Mouse (Mus musculus) embryonic facial prominence, embryonic 15.5 days (tissue): Measurements from ENCODE around the gene Rrm2. TPM values are rescaled to one million over a fixed set of nuclear protein-coding genes. Genes with fewer than 3 reads are reported as not detected.

Source experiments
- ATAC-seq: fragments of 200-750 bp; cut with Nextera tagmentation; 2 replicates; pipeline ENCODE4 v1.8.0; 2017; ENCODE audit warnings: low read depth, moderate TSS enrichment; ENCODE audit not compliant: insufficient number of reproducible peaks, low FRiP score, low TSS enrichment
- H3K27ac ChIP-seq: fragments of 300-500 bp; sonication (generic); replicated peaks from 2 replicates; pipeline ENCODE4 v1.5.1; 2015; ENCODE audit warnings: mild to moderate bottlenecking, inconsistent platforms
- H3K27me3 ChIP-seq: fragments of 300-500 bp; sonication (generic); 2 replicates; pipeline ENCODE4 v1.6.1; 2015; ENCODE audit warnings: inconsistent platforms
- H3K36me3 ChIP-seq: fragments of 300-500 bp; sonication (generic); 2 replicates; pipeline ENCODE4 v1.6.1; 2015; ENCODE audit warnings: mild to moderate bottlenecking, inconsistent platforms
- H3K4me1 ChIP-seq: fragments of 300-500 bp; sonication (generic); 2 replicates; pipeline ENCODE4 v1.6.1; 2015; ENCODE audit warnings: inconsistent platforms
- H3K4me2 ChIP-seq: fragments of 300-500 bp; sonication (generic); replicated peaks from 2 replicates; pipeline ENCODE4 v1.6.1; 2015; ENCODE audit warnings: mild to moderate bottlenecking, inconsistent platforms
- H3K4me3 ChIP-seq: fragments of 300-500 bp; sonication (generic); replicated peaks from 2 replicates; pipeline ENCODE4 v1.5.1; 2015; ENCODE audit warnings: mild to moderate bottlenecking, inconsistent platforms
- H3K9ac ChIP-seq: fragments of 300-500 bp; sonication (generic); 2 replicates; pipeline ENCODE4 v1.6.1; 2015; ENCODE audit warnings: inconsistent platforms
- H3K9me3 ChIP-seq: fragments of 300-500 bp; sonication (generic); replicated peaks from 2 replicates; pipeline ENCODE4 v1.6.1; 2016; ENCODE audit warnings: inconsistent platforms
- WGBS: fragments of 180-500 bp; shearing (Covaris S2); methylation state at CpG from one replicate; pipeline ENCODE4 v1.1.7; 2015; 5-methylcytosine and 5-hydroxymethylcytosine counted together
- polyA plus RNA-seq: library from polyadenylated mRNA; unstranded; fragments of >200 nt; fragmentation: Nextera tagmentation; extraction: Ambion mirVana; gene quantifications from 2 replicates; pipeline ENCODE4 v1.2.1, GENCODE M21; 2015

The Rrm2 gene
- polyA plus RNA-seq, 1 experiment from 2014 or later = 158 TPM

GRCm38 (mm10) chr12:24753680-24754079, 45.6 kb downstream of the Rrm2 start:
- no peaks in the 10 kb centered on the region for H3K36me3 ChIP-seq
- no peaks in the 10 kb centered on the region for H3K27me3 ChIP-seq
- H3K4me3 ChIP-seq = no peak overlapping the region
- no peaks in the 10 kb centered on the region for H3K4me1 ChIP-seq
- 74% methylated on average over 4 of the region's 4 CpGs for WGBS
- ATAC-seq = no peak
- no peak overlapping the region for H3K27ac ChIP-seq
- no peak overlapping the region for H3K9ac ChIP-seq
- no peak overlapping the region for H3K4me2 ChIP-seq
- no peaks in the 10 kb centered on the region for H3K9me3 ChIP-seq

DNA sequence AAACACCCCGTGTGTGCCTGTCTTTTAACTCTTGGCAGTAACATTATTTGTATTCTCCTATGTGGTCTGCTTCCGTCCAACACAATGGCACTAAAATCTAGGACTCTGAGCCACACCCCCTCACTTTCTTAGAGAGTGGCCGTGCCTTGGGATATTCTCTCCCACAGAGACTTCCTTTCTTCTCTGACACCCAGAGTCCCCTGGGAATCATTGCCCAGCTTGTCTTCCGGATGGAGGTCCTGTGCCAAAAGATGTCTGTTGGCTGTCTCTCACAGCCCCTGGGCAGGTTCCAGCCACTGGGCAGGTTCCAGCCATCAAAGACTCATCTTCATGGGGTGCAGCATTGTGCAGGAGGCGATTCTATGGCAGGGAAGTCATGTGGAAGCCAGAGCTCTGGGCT, 46.7 kb downstream of the Rrm2 start:
- H3K9me3 ChIP-seq = no peaks in the 10 kb centered on the region
- H3K9ac ChIP-seq = no peak overlapping the region
- no peaks in the 10 kb centered on the region for H3K27me3 ChIP-seq
- H3K4me2 ChIP-seq = no peak overlapping the region
- H3K36me3 ChIP-seq = no peaks in the 10 kb centered on the region
- no peak overlapping the region for H3K4me3 ChIP-seq
- ATAC-seq = no peak
- H3K27ac ChIP-seq = no peak overlapping the region
- H3K4me1 ChIP-seq = no peaks in the 10 kb centered on the region
- 45% methylated on average over 5 of the region's 5 CpGs for WGBS

- no peak overlapping the region for H3K27ac ChIP-seq
- no peaks in the 10 kb centered on the region for H3K4me1 ChIP-seq
- no peaks in the 10 kb centered on the region for H3K9me3 ChIP-seq
- H3K27me3 ChIP-seq = no peaks in the 10 kb centered on the region
- no peak for ATAC-seq
- H3K4me2 ChIP-seq = no peak overlapping the region
- H3K4me3 ChIP-seq = no peak overlapping the region
- no peak overlapping the region for H3K9ac ChIP-seq
- 89% methylated on average over 9 of the region's 9 CpGs for WGBS
- no peaks in the 10 kb centered on the region for H3K36me3 ChIP-seq
These were observed 47.4 kb downstream of the Rrm2 start for GRCm38 (mm10) chr12:24755471-24755870.

DNA sequence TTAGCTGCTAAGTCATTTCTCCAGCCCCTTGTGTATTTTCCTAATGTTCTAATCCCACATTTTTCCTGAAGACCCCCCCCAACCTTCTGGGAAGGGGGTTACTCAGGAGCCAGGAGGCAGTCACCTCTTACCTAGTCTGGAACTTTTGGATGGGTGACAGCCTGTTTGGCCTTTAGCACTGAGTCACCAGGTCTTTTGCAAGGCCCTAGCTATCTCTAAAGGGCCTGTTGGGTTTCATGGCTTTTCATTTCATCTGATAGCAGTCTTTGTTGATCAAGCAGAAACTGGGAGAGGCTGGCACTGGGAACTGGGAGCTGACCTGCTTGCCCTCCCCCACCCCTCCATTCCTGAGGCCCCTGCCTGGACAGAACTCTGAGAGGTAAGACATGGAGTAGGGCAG, 49.3 kb downstream of the Rrm2 start:
- H3K9me3 ChIP-seq = no peaks in the 10 kb centered on the region
- H3K27me3 ChIP-seq = no peaks in the 10 kb centered on the region
- no peak overlapping the region for H3K4me3 ChIP-seq

GRCm38 (mm10) chr12:24758374-24758773, 50.3 kb downstream of the Rrm2 start:
- Histone ChIP-seq H3K9me3 (no peaks in the 10 kb centered on the region), H3K4me2 (no peak overlapping the region), H3K9ac (no peak overlapping the region), H3K4me3 (no peak overlapping the region), H3K27ac (no peak overlapping the region), H3K4me1 (peaks cover 6% of the 10 kb centered on the region; the same call in 1 of the 2 replicates), H3K27me3 (no peaks in the 10 kb centered on the region), H3K36me3 (no peaks in the 10 kb centered on the region)
- WGBS = 13% methylated on average over 6 of the region's 6 CpGs
- no peak for ATAC-seq

More for the DNA sequence above, 49.3 kb downstream of the Rrm2 start:
- Histone ChIP-seq H3K4me1 (peaks cover 3% of the 10 kb centered on the region; the same call in 1 of the 2 replicates), H3K4me2 (no peak overlapping the region), H3K9ac (no peak overlapping the region), H3K36me3 (no peaks in the 10 kb centered on the region), H3K27ac (no peak overlapping the region)
- ATAC-seq = no peak

DNA sequence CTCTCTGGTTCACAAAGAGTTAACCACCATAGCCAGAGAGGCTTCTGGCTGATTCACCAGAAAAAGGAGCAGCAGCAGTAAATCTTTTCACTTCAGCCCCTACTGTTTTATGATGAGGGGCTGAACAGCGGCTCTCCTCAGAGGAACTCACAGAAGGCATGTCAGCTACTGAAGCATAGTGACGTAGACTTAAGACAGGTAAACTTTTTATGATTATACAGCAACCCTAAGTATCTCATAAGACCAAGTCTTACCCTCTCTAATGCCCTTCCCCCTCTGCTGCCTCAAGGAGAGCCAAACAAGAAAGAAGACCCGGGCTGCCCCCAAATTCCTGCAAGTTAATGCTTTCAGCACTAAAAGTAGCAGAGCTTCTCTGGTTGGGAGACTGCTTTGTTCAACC, 54.2 kb downstream of the Rrm2 start:
- WGBS = 11% methylated on average over 3 of the region's 3 CpGs
- no peak overlapping the region for H3K4me2 ChIP-seq

More for the DNA sequence above, 54.2 kb downstream of the Rrm2 start:
- Histone ChIP-seq H3K27me3 (no peaks in the 10 kb centered on the region), H3K27ac (no peak overlapping the region), H3K9ac (no peak overlapping the region), H3K9me3 (no peaks in the 10 kb centered on the region), H3K4me1 (peaks cover 6% of the 10 kb centered on the region; the same call in 1 of the 2 replicates), H3K36me3 (no peaks in the 10 kb centered on the region), H3K4me3 (no peak overlapping the region)
- no peak for ATAC-seq

Other genes with a start within 250 kb of the Rrm2 start
- 25.3 and 25.8 TPM in 2 replicates for gene Taf1b, start 209.9 kb upstream of the Rrm2 start, polyA plus RNA-seq
- 33.1 and 37.8 TPM in 2 replicates for gene Grhl1, start 136.0 kb upstream of the Rrm2 start, polyA plus RNA-seq
- 13.0 and 13.1 TPM in 2 replicates for gene Klf11, start 57.0 kb upstream of the Rrm2 start, polyA plus RNA-seq
- 6.2 and 6.5 TPM in 2 replicates for gene Cys1, start 26.4 kb upstream of the Rrm2 start, polyA plus RNA-seq
- 64.8 and 69.0 TPM in 2 replicates for gene Mboat2, start 122.6 kb downstream of the Rrm2 start, polyA plus RNA-seq